Mouse (Mus musculus): ENCODE data around the gene Gm11492.

The Gm11492 gene

DNA sequence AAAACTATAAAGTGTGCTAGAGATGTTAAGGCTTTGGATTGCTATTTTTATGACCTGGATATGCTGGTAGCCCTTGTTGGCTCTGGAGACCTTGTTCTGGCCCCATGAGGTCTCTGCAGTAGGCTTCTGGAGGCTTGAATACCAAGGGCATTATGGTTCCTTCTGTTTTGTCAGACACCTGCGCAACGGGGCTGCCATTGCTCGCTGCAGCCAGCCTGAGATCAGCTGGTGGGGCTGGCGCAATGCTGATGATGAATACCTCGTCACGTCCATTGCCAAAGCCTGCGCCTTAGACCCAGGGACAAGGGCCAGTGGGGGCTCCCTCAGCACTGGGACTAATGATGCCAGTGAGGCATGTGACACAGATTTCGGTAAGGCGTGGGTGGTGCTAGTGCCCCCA, 35.8 kb downstream of the Gm11492 start:
- DNase-seq (ENCODE audit: low spot score): no peak

DNA sequence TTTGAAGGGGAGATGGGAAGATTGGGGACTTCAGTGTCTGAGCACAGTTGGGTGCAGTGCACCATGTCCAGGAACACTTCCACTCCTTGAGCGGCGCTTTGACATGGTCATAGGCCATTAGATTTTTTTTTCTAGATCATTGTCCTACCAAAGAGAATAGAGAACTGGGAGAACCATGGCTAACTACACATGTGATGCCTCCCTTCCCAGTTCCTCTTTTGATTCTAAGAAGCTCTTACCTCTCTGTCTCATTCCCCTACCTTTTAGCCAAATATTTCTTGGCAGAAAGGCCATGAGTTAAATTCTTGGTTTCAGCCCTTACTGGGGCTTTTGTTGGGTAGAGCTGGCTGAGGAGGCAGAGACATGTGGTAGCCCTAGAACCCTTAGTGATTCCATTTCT, 37.1 kb downstream of the Gm11492 start:
- no peak for DNase-seq (ENCODE audit: low spot score)

DNA sequence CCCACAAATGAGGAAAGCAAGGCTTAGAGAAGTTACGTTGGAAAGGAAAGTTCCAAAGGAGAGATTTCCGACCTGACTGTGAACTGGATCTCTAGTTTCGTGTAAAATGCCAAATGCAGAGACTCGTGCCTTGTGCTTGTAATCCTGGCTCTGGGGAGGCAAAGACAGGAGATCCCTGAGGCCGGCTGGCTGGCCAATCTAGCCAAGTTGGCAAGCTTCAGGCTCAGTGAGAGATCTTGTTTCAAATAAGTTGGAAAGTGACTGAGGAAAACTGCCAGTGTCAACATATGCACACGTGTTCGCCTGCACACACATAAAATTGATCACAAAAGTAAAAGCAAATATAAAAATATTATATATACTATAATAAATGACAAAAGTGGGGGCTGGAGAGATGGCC, 42.8 kb downstream of the Gm11492 start:
- no peak for DNase-seq (ENCODE audit: low spot score)

DNA sequence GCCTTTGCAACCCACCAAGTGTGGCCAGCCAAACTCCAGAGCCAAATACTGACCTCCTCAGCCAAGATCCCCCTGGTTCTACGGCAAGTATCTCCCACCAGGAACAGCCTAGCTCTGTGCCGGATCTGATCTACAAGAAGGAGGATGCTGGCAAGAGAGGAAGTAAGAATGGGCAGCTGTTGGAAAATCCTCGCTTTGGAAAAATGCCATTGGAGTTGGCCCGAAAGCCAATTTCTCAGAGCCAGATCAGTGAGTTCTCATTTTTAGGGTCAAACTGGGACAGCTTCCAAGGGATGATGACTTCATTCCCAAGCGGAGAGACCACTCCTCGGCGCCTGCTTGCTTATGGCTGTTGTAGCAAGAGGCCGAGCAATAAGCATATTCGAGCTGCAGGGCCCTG, 45.1 kb downstream of the Gm11492 start:
- DNase-seq (ENCODE audit: low spot score): no peak

DNA sequence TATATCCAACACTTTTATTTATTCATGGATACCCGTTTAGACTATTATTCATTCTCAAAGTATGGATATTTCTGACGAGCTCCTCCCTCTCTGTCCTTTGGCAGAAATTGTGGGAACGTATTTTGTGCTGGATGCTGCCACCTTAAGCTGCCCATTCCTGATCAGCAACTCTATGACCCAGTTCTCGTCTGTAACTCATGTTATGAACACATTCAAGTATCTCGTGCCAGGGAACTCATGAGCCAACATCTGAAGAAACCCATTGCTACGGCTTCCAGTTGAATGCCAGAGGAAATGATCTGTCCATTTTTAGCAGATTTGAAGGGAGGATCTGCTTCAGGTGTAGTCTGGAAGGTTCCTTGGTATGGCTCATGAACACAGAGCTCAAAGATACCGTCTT, 47.5 kb downstream of the Gm11492 start:
- DNase-seq (ENCODE audit: low spot score): no peak

DNA sequence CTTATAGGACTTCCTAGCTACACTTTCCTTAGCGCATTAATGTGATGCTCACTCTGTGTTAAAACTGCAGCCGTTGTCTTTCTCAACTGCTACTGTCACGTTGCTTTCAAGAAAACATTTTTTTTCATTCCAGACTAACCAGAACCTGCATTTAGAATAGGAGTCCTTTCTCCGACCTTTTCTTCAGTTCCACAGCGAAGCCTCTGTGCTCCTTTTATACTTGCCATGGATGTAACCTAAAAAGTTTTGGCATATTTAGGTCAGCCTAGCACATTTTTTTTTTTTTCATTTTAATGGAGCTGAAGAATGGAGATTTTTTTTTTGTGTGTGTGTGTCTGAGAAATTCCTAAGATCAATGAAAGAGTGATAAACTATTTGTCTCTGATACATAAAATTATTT, 49.1 kb downstream of the Gm11492 start:
- no peak for DNase-seq (ENCODE audit: low spot score)

DNA sequence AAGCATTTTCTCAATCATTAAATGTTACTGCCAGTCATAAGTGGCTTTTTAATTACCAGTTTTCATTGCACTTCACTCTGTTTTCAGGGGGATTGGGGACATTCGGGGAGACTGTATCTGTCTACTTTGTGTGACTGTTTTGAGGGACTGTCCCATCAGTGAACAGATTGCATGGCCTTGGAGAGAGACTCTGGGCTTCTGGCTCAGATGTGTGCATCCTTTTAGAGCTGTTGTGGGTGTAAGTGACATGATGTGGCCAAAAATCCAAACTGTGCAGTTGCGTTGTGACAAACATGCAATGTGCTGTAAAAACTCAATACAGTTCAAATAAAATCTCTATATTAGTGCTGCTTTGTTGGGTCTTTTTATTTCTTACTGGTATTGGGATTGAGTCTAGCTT, 49.5 kb downstream of the Gm11492 start:
- DNase-seq (ENCODE audit: low spot score): no peak

DNA sequence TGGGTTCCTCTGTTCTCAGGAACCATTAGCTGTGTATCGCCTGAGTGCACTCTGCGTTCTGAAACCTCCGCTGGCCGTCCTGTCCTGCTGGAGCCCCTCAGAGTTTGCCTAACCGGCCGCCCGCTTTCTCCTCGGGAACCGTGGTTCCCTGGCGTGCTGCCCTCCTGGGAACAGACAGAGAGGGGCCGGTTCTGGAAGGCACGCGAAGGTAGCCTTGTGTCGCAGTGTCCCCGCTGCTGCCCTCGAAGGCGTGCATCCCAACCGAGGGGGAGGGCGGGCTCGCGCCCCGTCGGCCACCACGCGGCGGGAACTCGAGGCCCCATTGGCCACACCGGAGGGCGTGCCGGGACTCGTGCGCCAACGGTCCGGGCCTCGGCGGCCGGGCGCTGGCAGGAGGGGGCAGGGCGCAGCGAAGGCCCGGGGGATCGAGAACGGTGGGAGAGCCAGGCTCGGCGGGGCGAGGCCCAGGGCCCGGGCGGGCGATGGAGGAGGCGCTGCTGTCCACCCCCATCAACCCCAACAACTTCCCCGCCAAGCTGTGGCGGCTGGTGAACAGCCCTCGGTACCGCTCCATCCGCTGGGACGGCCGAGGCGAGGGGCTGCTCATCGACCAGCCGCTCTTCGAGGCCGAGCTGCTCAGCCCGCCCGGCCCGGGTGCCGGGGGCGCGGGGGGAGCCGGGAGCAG, 50.5 kb downstream of the Gm11492 start, which contains the start of gene Hsf5:
Gene Hsf5, plus strand, starts transcription at position 375 of the 685 bp plus-strand sequence.
- DNase-seq (ENCODE audit: low spot score): no peak

DNA sequence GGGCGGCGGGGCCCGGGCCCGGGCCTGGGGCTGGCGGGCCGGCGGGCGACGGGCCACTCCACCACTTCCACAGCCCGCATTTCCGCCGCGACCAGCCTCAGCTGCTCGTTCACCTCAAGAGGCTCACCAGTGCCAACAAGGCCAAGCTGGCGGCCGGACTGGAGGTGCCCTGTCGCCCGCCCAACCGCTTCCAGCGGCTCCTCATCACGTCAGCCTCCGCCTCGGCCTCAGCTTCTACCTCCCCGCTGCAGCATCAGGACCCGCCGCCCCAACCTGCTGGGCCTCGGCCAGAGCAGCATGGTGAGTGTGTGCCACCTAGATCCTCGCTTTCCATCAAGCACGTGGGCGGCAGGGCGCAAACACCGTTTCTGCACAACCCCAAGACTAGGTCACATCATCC, 51.2 kb downstream of the Gm11492 start:
- DNase-seq (ENCODE audit: low spot score): no peak
